Mouse (Mus musculus): ENCODE measurements around the gene BC049762. TPM values are rescaled to one million over a fixed set of nuclear protein-coding genes. Genes with fewer than 3 reads are reported as not detected.
A peak's percentile ranks its signal among the peaks of the same experiment; 100 is the strongest.

Gene BC049762
- total and polyA plus RNA-seq, 3 experiments: 0.11 TPM; not detected in 2

GRCm38 (mm10) chr11:51261680-51262219 lies 1.1 kb downstream of the BC049762 start, which contains the start of gene Clk4:
Clk4 (plus strand) TSS chr11:51261730.
- peaks cover 8 to 16% of the 10 kb centered on the region in 2 experiments for H3K4me1 ChIP-seq (ENCODE audit: control insufficient read depth in 1 of 2, insufficient read depth in 2 of 2, low read length in 2 of 2)
- H3K79me2 ChIP-seq (ENCODE audit: control insufficient read depth, insufficient read depth, low read length, poor library complexity): peaks cover 35% of the 10 kb centered on the region
- peaks cover 0 to 30% of the 10 kb centered on the region in 2 experiments for H3K36me3 ChIP-seq (ENCODE audit: control insufficient read depth in 1 of 2, insufficient read depth in 2 of 2, low read length in 2 of 2)
- DNase-seq (ENCODE audit: low read depth, low spot score): peak; percentile 55
- peak within 1 kb of the TSS; percentile 47 to 54 for H3K4me3 ChIP-seq (ENCODE audit: control insufficient read depth in 1 of 2, insufficient read depth in 1 of 2, low read depth in 2 of 2, low read length in 2 of 2)
- peak within 1 kb of the TSS; percentile 30 for H3K27ac ChIP-seq (ENCODE audit: control insufficient read depth, low read depth, low read length)
- no peaks in the 10 kb centered on the region for H3K9me3 ChIP-seq (replicated peaks; ENCODE audit: insufficient read depth, low read length)
- H3K27me3 ChIP-seq (ENCODE audit: control insufficient read depth in 1 of 2, insufficient read depth in 2 of 2, low read length in 2 of 2): 0 out of 4 replicates have a peak, but pooled peaks cover 0 to under 1% of the 10 kb centered on the region in 2 experiments
- H3K9ac ChIP-seq (ENCODE audit: control insufficient read depth, low read depth, low read length, poor library complexity, severe bottlenecking): peak within 1 kb of the TSS; percentile 61
- no peak for TF ChIP-seq CHD1 (IDR thresholded peaks at IDR 0.05; ENCODE audit: low read depth, low read length)
- no peak for TF ChIP-seq JUND (IDR thresholded peaks at IDR 0.05; ENCODE audit: low read depth, low read length)
- no peak for TF ChIP-seq MAZ (IDR thresholded peaks at IDR 0.05; ENCODE audit: low read depth, low read length)
- TF ChIP-seq POLR2A (IDR thresholded peaks at IDR 0.05; ENCODE audit: control insufficient read depth in 1 of 2, insufficient read depth in 1 of 2, low read depth in 1 of 2, low read length in 2 of 2, poor library complexity in 1 of 2): no peak
- TF ChIP-seq GATA1 (IDR thresholded peaks at IDR 0.05; ENCODE audit: low read depth, low read length): peak; percentile 86
- no peak for TF ChIP-seq USF2 (IDR thresholded peaks at IDR 0.05; ENCODE audit: borderline replicate concordance in 1 of 2, insufficient read depth in 1 of 2, low read depth in 1 of 2, low read length in 2 of 2)
- TF ChIP-seq MAFK (IDR thresholded peaks at IDR 0.05; ENCODE audit: borderline replicate concordance, low read depth, low read length): no peak
- no peak for TF ChIP-seq USF1 (IDR thresholded peaks at IDR 0.05; ENCODE audit: low read depth, low read length)
- no peak for TF ChIP-seq MEF2A (IDR thresholded peaks at IDR 0.05; ENCODE audit: extremely low read depth, insufficient replicate concordance, low read depth, low read length, poor library complexity, severe bottlenecking)
- no peak for TF ChIP-seq GABPA (IDR thresholded peaks at IDR 0.05; ENCODE audit: low read depth, low read length)
- no peak for TF ChIP-seq ZNF384 (IDR thresholded peaks at IDR 0.05; ENCODE audit: low read depth, low read length)
- TF ChIP-seq MAX (IDR thresholded peaks at IDR 0.05; ENCODE audit: low read length): no peak
- TF ChIP-seq NRF1 (IDR thresholded peaks at IDR 0.05; ENCODE audit: insufficient read depth, low read depth, low read length, poor library complexity, severe bottlenecking): no peak
- peak; percentile 66 to 67; a peak in 3 of 4 replicates for TF ChIP-seq EP300 (IDR thresholded peaks at IDR 0.05; ENCODE audit: low read depth in 1 of 2, low read length in 2 of 2)
- TF ChIP-seq RAD21 (IDR thresholded peaks at IDR 0.05; ENCODE audit: low read depth, low read length): no peak
- peak; percentile 75 for TF ChIP-seq TCF12 (IDR thresholded peaks at IDR 0.05; ENCODE audit: low read depth, low read length)
- no peak for TF ChIP-seq MXI1 (IDR thresholded peaks at IDR 0.05; ENCODE audit: low read depth, low read length)
- no peak for TF ChIP-seq TBP (IDR thresholded peaks at IDR 0.05; ENCODE audit: low read depth, low read length)
- no peak for TF ChIP-seq KAT2A (conservative IDR thresholded peaks at IDR 0.05; ENCODE audit: low read depth, low read length)
- TF ChIP-seq POLR2AphosphoS5 (IDR thresholded peaks at IDR 0.05; ENCODE audit: borderline replicate concordance, low read depth, low read length): no peak
- 0 out of 2 replicates have a peak, but pooled peaks have one; percentile 18 for TF ChIP-seq SIN3A (IDR thresholded peaks at IDR 0.05; ENCODE audit: low read length)
- TF ChIP-seq ZC3H11A (IDR thresholded peaks at IDR 0.05; ENCODE audit: low read depth, low read length): no peak
- TF ChIP-seq NELFE (IDR thresholded peaks at IDR 0.05; ENCODE audit: low read depth, low read length): no peak
- TF ChIP-seq ELF1 (IDR thresholded peaks at IDR 0.05; ENCODE audit: low read depth, low read length): no peak
- TF ChIP-seq RCOR1 (IDR thresholded peaks at IDR 0.05; ENCODE audit: low read depth, low read length): peak; percentile 94
- TF ChIP-seq ZMIZ1 (IDR thresholded peaks at IDR 0.05; ENCODE audit: low read depth, low read length): no peak
- no peak for TF ChIP-seq ZKSCAN1 (IDR thresholded peaks at IDR 0.05; ENCODE audit: low read depth, low read length)
- no peak for TF ChIP-seq CTCF (IDR thresholded peaks at IDR 0.05 in 2 of 3, conservative IDR thresholded peaks at IDR 0.05 in 1 of 3; ENCODE audit: control insufficient read depth in 1 of 3, insufficient read depth in 1 of 3, low read depth in 2 of 3, low read length in 3 of 3, poor library complexity in 1 of 3, severe bottlenecking in 1 of 3)
- no peak for TF ChIP-seq SMC3 (IDR thresholded peaks at IDR 0.05; ENCODE audit: low read depth, low read length)
- TF ChIP-seq E2F4 (IDR thresholded peaks at IDR 0.05; ENCODE audit: borderline replicate concordance, low read depth, low read length): no peak
- no peak for TF ChIP-seq POLR2AphosphoS2 (IDR thresholded peaks at IDR 0.05; ENCODE audit: low read length)
- no peak for TF ChIP-seq HCFC1 (IDR thresholded peaks at IDR 0.05; ENCODE audit: low read depth, low read length)
- peak; percentile 41; the same call in 1 of the 2 replicates for TF ChIP-seq ETS1 (IDR thresholded peaks at IDR 0.05; ENCODE audit: low read depth, low read length)
- no peak for TF ChIP-seq BHLHE40 (IDR thresholded peaks at IDR 0.05; ENCODE audit: borderline replicate concordance, low read depth, low read length)
- peak; percentile 21; the same call in 1 of the 2 replicates for TF ChIP-seq TAL1 (IDR thresholded peaks at IDR 0.05; ENCODE audit: low read length)
- no peak for TF ChIP-seq MYB (IDR thresholded peaks at IDR 0.05; ENCODE audit: low read depth, low read length)
- TF ChIP-seq UBTF (IDR thresholded peaks at IDR 0.05; ENCODE audit: borderline replicate concordance, insufficient read depth, low read depth, low read length): no peak
